Mouse (Mus musculus) cerebellum, adult 11 months (tissue): Measurements from ENCODE around the gene Nfatc2.

Experiments
- DNase-seq: peaks from one replicate; pipeline ENCODE4 v3.0.0; 2022

The Nfatc2 gene

DNA sequence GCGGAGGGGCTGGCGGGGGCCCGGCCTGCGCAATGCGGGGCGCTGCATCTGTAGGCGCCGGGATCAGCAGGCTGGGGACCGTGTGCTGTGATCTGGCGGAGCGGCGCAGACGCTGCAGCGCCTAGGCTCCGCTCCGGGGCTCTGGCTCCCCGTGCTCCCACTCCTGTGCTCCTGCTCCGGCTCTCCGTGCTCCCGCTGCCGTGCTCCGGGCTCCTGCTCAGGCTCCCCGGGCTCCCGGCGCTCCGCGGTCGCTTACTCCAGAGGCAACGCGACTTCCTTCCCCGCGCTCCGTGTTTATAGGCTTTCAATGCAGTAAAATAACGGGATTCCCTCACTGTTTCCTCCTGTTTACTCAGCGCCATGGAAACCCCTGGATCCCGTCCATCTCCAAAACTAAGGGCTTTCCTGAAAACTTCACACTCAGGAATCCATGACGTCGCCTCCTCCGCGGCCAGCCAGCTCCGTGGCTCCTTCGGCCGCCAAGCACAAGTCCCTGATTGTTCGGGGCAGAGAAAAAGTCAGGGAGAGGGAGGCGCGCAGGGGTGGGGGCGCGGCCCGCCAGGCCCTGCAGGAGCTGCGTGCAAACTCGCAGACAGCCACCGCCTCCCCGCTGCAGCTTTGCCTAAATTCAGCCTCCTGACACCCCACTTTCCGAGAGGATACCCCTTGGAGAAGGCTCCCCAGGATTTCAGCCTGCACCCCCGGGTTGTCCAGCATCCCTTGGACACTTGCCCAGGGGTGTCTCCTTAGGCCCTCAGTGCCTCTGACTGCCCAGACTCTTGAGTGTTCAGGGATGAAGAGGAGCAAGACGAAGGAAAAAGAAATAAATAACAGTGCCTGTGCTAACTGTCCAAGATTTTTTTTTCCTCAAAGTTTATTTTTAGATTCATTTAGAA, at the start of gene Nfatc2:
Gene Nfatc2, minus strand, starts transcription at position 167 of the 896 bp plus-strand sequence.
- DNase-seq, result peak; percentile 47

DNA sequence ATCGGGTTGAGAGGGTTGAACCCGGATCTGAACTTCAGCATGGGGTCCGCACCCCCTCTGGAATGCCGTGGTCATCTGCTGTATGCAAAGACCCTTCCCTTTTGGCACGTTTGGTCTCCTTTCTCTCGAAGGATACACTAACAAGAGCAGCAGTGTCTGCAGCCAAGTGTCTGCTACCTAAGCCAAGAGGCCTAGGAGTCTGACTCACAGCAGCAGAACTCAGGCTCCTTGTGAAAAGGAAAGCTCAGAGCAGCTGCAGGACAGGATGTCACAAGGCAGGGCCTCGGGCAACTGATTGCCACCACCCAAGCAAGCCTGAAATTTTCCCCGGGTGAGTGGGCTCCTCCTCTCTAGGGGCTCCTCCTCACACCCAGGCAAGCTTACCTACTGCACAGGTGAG, 46.7 kb upstream of the Nfatc2 start:
- no peak for DNase-seq

DNA sequence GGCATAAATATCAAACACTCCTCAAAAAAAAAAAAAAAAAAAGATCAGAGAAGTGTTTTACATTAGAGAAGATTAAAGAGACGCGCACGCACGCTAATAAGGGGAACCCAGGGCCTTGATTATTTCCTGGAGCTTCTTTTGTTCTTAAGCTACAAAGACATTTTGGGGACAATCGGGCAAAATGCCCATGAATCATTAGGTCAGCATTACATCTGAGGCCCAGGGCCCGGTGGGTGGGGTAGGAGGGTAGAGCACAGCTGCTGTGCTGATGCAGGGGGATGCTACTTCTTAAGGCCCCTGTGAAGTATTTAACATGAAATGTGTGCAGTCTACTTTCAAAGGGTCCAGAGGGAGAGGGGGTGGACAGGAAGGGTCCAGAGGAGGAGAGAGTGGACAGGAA, 43.4 kb upstream of the Nfatc2 start:
- no peak for DNase-seq

DNA sequence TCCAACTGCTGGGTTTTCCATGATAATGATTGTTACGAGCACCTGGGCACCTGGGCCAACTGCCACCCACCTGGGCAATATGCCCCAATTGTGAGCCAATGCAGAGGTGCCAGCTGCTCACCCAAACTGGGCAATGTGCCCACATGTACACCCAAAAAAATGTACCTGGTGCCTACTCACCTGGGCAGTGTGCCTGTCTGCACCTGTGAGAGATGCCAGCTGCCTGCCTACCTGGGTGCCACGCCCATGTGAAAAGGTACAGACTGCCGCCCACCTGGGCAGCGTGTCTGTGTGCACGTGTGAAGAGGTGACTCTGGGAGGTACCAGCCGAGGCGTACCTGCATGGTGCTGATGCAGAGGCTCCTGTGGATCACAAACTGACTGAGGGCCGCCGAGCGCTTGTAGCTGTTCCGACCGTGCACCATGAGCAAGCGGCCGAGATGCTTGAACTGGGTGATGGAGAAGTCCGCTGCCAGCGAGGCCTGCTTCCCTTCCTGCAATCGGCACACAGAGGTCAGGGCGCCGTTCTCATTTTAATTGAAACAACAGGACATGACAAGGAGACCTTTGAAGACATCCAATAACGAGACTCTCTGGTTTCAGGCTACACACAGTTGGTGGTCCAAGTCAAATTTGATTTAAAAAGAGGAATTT, 42.2 kb upstream of the Nfatc2 start:
- DNase-seq, result no peak

DNA sequence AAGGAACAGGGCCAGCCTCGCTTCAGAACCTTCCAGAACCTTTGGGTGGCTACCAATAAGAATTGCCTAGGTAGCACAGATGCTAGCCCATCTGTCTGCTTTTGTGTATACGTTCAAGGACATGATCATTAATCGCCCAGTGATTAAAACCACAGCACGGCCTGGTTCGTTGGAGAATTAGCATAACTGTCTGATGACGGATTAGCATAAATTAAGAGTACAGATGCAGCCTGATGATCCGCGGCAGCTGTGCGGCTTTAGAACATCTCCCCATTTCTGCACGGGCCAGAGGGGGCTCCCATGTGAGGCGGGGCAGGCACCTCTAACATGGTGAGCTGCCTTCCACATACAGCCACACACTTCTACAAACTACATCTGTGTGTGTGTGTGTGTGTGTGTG, 40.7 kb upstream of the Nfatc2 start:
- DNase-seq, result no peak

DNA sequence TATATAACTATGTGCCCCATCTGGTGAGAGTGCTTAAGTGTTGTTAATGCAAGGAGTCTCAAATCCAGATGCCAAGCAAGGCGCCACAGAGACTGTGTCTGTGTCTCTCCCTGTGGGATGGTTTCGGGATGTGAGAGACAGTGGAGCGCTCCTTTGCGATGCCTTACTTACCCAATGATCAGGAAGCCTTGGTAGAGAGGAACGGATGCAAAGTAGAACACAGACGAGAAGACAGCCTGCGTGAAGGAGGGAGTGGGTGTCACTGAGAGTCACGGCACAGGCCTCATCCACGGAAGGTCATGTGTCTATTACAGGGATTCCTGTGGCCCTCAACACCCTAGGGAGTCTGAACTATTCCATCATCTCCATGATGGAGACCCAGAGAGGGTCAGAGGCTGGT, 39.0 kb upstream of the Nfatc2 start:
- DNase-seq, result no peak

DNA sequence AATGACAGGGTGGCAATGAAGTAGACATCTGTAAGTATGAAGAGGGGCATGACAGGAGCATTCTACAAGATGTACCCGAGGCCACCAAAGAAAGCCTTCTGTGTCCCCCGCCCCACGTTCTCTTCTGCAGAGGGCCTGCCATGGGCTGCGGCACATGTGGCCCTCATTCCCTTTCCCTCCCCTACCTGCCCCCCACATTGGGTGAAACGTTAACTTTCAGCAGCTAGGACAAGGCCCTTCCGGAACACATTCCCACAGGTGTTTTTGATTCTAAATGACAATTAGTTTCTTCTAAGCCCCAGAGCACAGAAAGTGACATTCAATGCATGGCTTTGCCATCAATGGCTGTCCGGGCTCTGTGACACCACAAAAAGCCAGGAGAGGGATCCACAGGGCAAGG, 33.4 kb upstream of the Nfatc2 start:
- no peak for DNase-seq

DNA sequence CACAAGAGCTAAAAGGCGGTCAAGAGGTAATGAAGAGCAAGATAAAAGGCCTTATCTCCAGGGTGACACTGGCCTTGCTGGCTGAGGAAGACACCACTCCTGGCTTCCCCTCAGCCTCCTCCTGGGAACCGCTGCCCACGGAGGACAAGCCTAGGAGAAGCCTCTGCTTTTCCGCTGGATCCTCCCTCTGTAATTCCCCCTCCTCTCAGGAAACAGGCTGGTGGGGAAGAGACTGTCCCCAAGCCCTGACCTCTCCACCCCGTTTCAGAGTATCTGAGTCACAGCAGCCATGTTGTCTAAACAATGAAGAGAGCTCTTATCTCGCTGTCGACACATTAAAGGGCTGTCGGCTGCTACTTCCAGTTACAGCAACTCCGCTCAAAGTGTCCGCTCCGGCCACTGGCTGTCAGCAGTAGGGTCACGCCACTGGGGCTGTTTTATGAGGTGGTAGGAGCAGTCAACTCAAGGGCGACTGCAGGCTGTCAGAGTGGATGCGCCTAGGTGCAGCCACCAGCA, 31.9 kb upstream of the Nfatc2 start:
- no peak for DNase-seq

DNA sequence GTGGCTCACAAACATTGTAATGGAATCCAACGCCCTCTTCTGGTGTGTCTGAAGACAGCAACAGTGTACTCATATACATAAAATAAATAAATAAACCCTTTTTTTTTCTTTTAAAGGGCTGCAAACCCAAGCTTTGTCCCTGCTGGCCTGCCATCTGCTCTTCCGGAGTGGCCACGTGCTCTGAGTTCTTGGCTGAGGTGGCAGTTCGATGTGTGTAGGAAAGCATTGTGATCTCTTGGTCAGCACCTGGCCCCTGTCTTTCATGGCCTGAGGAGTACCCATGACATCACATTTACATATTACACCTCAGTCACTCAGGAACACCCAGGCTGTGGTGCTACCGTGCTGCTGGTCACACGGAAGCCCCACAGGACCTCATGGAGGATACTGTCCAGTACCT, 31.1 kb upstream of the Nfatc2 start:
- no peak for DNase-seq

DNA sequence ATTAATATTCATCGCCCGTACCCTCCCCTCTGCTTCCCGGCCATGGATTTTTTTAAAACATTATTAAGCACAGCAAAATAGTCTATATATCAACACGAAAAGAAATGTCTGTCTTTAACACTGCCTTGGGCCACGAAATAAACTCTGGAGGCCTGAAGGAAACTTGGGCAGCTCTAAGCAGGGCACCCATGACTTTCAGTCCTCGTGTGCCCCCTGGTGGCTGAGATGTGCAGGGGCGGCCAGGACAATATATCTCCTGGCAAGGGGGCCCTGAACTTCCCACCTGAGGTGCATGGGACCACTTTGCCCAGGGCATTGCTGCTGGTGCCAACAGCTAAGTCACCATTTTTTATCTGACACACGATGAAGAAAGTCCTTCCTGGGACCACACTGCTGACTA, 27.3 kb upstream of the Nfatc2 start:
- peak; percentile 64 for DNase-seq

DNA sequence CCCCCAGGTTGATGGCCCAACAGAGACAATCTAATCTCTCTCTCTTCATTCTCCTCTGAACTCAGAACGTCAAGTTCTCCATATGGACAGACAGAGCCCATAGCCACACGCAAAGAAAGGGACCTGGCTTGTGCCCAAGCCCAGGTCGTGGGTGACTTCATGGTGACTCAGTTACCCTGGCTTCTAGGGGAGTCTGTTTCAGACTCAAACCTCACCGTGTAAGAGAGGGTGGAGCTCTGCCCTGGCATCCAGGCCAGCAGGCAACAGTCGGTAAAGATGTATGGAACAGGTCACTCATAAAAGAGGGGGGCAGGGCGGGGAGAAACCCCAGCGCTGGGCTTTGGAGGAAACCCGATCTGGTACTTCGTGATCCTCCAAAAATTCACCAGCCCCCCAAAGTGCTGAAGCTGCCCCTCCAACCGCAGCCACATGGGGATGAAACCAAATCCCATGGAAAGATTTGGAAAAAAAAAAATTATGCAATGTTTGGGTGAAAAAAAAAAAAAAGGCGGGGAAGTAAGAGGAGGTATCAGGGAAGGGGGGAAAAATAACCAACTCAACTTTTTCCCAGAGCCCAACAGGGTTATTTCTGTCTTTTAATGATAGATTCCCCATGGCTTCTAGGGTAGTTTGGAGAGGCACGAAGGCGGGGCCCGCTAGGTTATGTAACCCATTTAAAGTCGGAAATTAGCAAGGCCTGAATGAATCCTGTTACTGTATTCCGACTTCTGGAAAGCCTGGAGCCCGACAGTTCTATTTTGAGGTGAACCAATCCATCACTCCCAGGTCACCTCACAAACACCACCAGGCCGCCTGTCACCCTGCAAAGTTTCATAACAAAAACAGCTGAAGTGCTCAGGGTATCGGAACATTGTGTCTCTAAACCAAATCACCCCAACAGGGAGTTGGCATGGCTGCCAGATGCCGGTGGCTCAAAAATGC, 26.6 kb upstream of the Nfatc2 start:
- DNase-seq, result no peak

DNA sequence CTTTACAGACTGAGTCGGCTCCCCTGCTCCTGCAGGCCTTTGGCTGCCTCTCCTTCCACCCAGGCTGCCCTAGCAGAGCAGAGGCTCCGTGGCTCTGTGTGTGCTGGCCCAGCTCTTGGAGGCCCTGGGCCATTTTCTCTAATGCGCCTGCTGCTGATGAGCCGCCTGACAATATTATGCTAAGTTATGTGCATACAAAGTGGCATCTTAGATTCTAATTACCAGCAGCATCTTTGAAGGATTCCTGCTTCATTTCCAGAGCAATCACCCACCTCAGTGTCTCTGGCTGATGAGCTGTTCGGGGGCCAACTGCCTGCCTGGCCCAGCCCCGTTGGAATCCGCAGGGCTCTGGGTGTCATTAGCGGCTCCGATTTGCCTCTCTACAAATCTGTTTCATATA, 24.9 kb upstream of the Nfatc2 start:
- no peak for DNase-seq

DNA sequence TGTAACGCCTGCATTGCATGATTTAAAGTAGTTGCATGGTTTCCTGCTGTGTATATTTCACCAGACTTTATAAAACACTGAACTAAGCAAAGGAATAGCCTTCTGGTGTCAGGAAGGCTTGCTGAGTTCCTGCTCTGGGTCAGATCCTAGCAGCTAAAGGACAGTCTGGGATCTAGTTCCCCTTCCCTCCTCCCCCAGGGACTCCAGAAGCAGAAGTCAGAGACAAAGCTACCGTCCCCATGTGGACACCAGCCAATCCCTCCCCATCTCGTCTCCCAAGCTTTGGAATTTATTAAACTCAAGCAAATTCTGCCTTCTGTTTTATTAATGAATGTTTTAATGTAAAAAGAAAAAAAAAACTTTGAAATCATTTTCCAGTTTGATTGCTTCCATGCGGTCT, 23.6 kb upstream of the Nfatc2 start:
- DNase-seq, result no peak

DNA sequence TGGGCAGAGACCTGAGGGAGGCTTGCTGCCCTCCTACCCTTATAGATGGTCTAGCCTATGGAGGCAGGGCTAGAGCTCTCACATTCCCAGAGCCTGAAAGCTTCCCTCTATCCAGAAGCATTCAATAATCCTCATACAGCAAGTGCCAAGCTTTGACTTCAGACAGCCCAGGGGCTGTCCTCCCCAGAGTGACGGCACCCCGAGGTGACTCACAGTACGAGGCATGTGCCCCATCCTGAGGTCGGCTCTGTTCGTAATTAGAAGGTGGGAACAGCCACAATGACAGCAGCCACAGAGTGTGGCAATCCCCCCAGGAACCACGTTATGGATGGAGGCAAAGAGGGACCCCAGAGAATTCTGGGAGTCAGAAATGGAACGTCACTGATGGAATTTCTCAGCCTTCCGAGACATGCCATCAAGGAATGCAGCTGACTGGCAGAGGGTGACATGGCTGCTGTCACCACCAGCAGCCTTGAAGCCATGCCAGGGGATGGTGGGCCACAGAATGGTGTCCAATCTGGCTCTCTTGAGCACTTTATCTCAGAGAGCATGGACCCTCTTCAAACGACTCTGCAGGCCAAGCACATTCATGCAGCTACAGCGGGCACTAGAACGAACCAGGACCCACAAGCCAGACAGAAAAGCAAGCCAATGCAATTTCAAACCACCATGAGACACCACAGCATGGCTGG, 19.8 kb upstream of the Nfatc2 start:
- no peak for DNase-seq

DNA sequence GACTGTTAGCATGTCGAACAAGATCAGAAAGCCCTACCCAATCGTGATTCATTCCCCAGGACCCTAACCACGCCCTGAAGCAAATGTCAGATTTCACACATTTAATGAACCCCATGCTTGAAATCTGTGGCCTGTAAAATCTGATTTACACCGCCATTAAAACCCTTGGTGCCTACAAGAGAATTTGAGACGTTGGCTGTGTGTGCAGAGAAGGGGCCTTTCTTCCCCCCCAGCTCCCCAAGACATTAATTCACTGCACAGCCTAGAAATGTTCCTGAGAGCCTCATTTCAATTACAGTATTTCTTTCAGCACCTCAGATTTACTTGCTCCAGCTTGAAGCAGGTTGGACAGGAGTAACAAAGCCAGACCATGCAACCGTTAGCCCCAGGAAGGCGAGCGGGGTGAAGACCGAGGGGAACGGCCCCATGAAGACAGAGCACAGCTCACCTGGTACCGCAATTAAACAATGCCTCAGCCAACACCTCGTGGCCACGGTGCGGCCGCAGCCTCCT, 16.8 kb upstream of the Nfatc2 start:
- DNase-seq, result no peak

DNA sequence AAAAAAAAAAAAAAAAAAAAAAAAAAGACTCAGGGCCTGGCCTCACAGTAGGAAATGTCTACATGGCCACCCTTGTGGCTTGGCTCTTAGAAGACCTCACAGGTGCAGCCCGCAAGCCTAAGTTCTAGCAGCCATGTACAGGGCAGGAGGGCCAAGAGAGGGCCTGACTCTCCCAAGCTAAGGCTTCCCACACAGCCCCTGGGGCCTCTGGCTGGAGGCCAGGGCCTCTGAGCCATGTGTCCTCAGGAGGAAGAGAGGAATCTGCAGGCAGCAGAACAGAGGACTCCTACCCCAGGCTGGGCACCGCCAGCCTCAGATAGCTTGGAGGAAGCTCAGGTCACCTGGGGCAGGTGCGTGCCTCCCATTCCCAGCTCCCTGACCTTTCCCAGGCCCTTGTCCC, 13.7 kb upstream of the Nfatc2 start:
- DNase-seq, result no peak

DNA sequence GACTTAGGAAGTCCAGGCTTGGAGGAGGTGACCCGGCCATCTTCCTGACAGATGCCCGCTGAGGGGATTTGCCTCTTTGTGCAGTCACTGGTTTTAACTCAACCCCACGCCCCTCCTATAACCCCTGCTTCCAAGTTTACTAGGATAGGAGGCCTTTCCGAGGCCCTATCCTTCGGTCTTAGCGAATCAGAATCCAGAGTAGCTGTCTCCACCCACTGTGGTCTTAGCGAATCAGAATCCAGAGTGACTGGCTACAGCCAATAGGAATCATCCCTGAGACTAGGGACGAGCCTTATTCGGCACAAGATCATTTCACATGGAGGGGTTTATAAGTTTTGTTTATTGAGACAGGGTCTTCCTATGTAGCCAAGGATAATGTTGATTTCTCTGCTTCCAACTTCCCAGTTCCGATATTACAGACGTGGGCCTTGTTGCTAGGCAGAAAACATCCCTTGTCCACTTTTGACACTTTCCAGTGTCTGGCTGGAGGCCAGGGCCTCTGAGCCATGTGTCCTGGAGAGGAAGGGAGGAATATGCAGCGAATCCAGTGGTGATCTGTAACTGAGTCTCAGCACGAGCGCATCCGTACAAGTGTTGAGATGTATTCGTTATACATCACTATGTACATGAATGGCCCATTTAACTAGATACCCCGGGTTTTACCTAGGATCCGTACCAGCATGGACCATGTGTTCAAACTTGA, 12.9 kb upstream of the Nfatc2 start:
- DNase-seq, result no peak

DNA sequence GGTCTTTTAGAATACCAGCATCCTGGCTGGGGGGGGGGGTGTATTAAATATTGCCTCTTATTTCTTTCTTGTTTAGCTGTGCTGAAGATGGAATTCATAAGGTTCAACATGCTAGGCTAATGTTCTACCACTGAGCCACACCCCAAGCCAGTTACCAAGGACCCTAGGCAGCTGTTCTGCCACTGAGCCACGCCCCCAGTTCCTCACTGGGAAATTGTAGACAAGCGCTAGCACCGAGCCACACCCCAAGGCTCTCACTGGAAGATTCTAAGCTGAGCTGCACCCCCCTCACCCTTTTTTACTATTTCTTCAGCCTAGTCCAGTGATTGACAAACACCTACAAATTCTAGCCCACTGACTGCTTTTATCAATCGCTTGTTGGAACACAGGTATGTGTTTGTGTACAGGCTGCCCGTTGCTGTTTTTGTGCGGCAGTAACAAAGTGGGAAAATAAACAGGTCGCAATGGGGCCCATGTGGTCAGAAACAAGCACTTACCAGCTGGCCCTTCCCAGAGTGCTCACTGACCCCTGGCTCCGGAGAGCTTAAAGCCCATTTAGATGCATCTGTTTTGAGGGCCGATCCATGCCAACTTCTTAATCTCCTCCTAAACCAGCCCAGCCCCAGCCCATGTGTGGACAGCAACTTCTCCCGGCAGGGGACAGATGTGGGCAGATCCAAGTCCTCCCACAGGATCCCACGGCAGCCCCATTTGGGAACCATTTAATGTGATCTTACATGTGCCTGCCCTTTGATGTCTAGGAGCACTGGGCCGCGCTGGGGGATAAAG, 11.8 kb upstream of the Nfatc2 start:
- no peak for DNase-seq

DNA sequence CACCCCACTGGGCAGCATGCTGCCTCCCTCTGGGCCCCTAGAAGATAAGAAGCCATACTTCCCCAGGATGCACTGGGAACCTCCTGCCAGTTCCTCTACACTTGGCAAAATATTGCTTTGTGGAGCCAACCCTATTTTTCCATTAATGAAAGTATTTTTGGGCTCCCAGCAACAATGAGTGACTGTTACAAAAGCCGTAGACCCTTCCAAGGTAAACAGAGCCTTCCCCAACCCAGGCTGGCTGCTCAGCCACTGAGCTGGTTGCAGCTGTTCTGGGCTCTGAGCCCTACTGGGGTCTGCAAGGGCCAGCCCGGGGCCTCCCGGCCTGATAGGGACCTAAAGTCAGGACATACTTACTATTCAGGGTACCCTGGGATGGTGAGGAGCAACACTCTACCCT, 9.5 kb upstream of the Nfatc2 start:
- no peak for DNase-seq

DNA sequence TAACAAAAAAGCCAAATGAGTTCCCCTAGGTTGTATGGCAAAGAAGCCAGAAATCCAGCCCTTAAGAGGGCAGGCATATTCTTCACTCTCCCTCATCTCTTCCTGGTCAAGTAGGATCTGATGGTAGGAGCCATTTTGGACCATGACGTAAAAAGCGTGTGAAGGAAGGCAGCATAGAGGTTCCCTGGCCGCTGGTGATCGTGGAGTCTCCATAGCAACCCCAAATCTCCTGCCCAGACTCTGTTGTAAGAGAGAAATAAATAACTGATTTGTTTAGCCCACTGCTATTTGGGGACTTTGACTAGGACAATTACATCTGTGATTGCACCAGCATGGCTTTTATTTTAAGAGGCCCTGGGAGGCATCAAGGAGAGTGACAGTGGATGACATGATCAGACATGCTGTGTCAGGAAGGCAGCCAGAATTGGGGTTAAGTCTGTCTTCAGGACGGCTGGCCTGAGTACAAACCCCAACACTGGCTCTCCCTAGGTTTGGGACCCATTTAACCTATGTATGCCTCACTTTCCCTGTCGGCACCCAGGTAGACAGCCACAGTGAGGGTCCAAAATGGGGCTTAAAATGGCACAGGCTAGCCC, 8.3 kb upstream of the Nfatc2 start:
- DNase-seq, result no peak
